Mouse (Mus musculus) neural tube, embryonic 11.5 days (tissue): ENCODE measurements at regions not wholly inside any gene's neighbourhood (a gene's known extent, or its start where the extent isn't known, plus 50 kb on each side); places are given as distances from the start of the nearest gene placed in this dataset.

Experiments
- ATAC-seq: fragments of 200-750 bp; cut with Nextera tagmentation; 2 replicates; pipeline ENCODE4 v1.8.0; 2017; ENCODE audit warnings: moderate number of reproducible peaks, mild to moderate bottlenecking, moderate TSS enrichment, moderate library complexity; ENCODE audit not compliant: insufficient read depth, low FRiP score, low TSS enrichment
- DNase-seq: peaks from one replicate; pipeline ENCODE4 v3.0.0-alpha.2; 2015; ENCODE audit warnings: low spot score
- H3K27ac ChIP-seq: fragments of 300-500 bp; sonication (generic); 2 replicates; pipeline ENCODE4 v1.5.1; 2014; ENCODE audit warnings: low read depth, mild to moderate bottlenecking, low read length
- H3K27me3 ChIP-seq: fragments of 300-500 bp; sonication (generic); 2 replicates; pipeline ENCODE4 v1.6.1; 2014; ENCODE audit warnings: mild to moderate bottlenecking, low read length, mixed read lengths; ENCODE audit not compliant: control insufficient read depth, insufficient read depth
- H3K36me3 ChIP-seq: fragments of 300-500 bp; sonication (generic); 2 replicates; pipeline ENCODE4 v1.6.1; 2014; ENCODE audit warnings: mild to moderate bottlenecking, low read length, moderate library complexity, mixed read lengths; ENCODE audit not compliant: control insufficient read depth, insufficient read depth
- H3K4me1 ChIP-seq: fragments of 300-500 bp; sonication (generic); 2 replicates; pipeline ENCODE4 v1.6.1; 2014; ENCODE audit warnings: low read length, mixed read lengths; ENCODE audit not compliant: control insufficient read depth, insufficient read depth
- H3K4me2 ChIP-seq: fragments of 300-500 bp; sonication (generic); 2 replicates; pipeline ENCODE4 v1.6.1; 2014; ENCODE audit warnings: low read depth, mild to moderate bottlenecking, moderate library complexity
- H3K4me3 ChIP-seq: fragments of 300-500 bp; sonication (generic); 2 replicates; pipeline ENCODE4 v1.5.1; 2014; ENCODE audit warnings: low read depth, low read length
- H3K9ac ChIP-seq: fragments of 300-500 bp; sonication (generic); 2 replicates; pipeline ENCODE4 v1.6.1; 2014; ENCODE audit warnings: mild to moderate bottlenecking, low read length
- H3K9me3 ChIP-seq: fragments of 300-500 bp; sonication (generic); 2 replicates; pipeline ENCODE4 v1.6.1; 2016; ENCODE audit warnings: low read length; ENCODE audit not compliant: control insufficient read depth
- WGBS: fragments of 180-500 bp; shearing (Covaris S2); extraction: QIAGEN DNeasy Blood & Tissue Kit; methylation state at CpG from one replicate; pipeline ENCODE4 v1.1.7; 2014; 5-methylcytosine and 5-hydroxymethylcytosine counted together

GRCm38 (mm10) chr1:185850590-185850989 lies 266.5 kb downstream of the Lyplal1 start:
- Histone ChIP-seq H3K36me3 (no peaks in the 10 kb centered on the region), H3K27ac (no peak overlapping the region), H3K4me2 (no peak overlapping the region), H3K9me3 (no peaks in the 10 kb centered on the region), H3K4me1 (no peaks in the 10 kb centered on the region), H3K9ac (no peak overlapping the region), H3K27me3 (no peaks in the 10 kb centered on the region), H3K4me3 (no peak overlapping the region)
- ATAC-seq (no peak), DNase-seq (no peak)

GRCm38 (mm10) chr1:185851262-185851893 lies 265.7 kb downstream of the Lyplal1 start:
- H3K4me2 ChIP-seq: no peak overlapping the region
- no peaks in the 10 kb centered on the region for H3K4me1 ChIP-seq
- no peak overlapping the region for H3K4me3 ChIP-seq
- no peaks in the 10 kb centered on the region for H3K9me3 ChIP-seq
- DNase-seq: no peak
- no peak overlapping the region for H3K27ac ChIP-seq
- H3K27me3 ChIP-seq: no peaks in the 10 kb centered on the region
- 41% methylated on average over 5 of the region's 5 CpGs for WGBS
- no peak overlapping the region for H3K9ac ChIP-seq
- no peak for ATAC-seq
- no peaks in the 10 kb centered on the region for H3K36me3 ChIP-seq

GRCm38 (mm10) chr1:185861692-185862091 lies 255.4 kb downstream of the Lyplal1 start:
- no peaks in the 10 kb centered on the region for H3K4me1 ChIP-seq
- no peak for ATAC-seq
- no peak overlapping the region for H3K4me2 ChIP-seq
- no peaks in the 10 kb centered on the region for H3K9me3 ChIP-seq
- no peak for DNase-seq
- WGBS: 91% methylated on average over 4 of the region's 4 CpGs
- H3K27ac ChIP-seq: no peak overlapping the region
- no peaks in the 10 kb centered on the region for H3K27me3 ChIP-seq
- H3K36me3 ChIP-seq: no peaks in the 10 kb centered on the region
- no peak overlapping the region for H3K9ac ChIP-seq
- H3K4me3 ChIP-seq: no peak overlapping the region

GRCm38 (mm10) chr1:185865945-185866344 lies 251.2 kb downstream of the Lyplal1 start:
- WGBS: 79% methylated on average over 11 of the region's 11 CpGs
- no peak overlapping the region for H3K4me3 ChIP-seq

GRCm38 (mm10) chr1:185866612-185867011 lies 250.5 kb downstream of the Lyplal1 start:
- Histone ChIP-seq H3K4me3 (no peak overlapping the region), H3K27me3 (no peaks in the 10 kb centered on the region), H3K9ac (no peak overlapping the region), H3K4me2 (no peak overlapping the region), H3K27ac (no peak overlapping the region), H3K4me1 (no peaks in the 10 kb centered on the region), H3K9me3 (no peaks in the 10 kb centered on the region), H3K36me3 (no peaks in the 10 kb centered on the region)
- ATAC-seq: no peak
- DNase-seq: no peak
- WGBS: 86% methylated on average over 6 of the region's 6 CpGs

More at GRCm38 (mm10) chr1:185865945-185866344, 251.2 kb downstream of the Lyplal1 start:
- no peak for ATAC-seq
- no peaks in the 10 kb centered on the region for H3K27me3 ChIP-seq
- H3K36me3 ChIP-seq: no peaks in the 10 kb centered on the region
- no peaks in the 10 kb centered on the region for H3K9me3 ChIP-seq
- DNase-seq: no peak
- H3K27ac ChIP-seq: no peak overlapping the region
- no peak overlapping the region for H3K9ac ChIP-seq
- H3K4me2 ChIP-seq: no peak overlapping the region
- no peaks in the 10 kb centered on the region for H3K4me1 ChIP-seq

- no peaks in the 10 kb centered on the region for H3K4me1 ChIP-seq
- H3K36me3 ChIP-seq: no peaks in the 10 kb centered on the region
- H3K9ac ChIP-seq: no peak overlapping the region
- WGBS: 93% methylated on average over 4 of the region's 4 CpGs
- H3K4me2 ChIP-seq: no peak overlapping the region
- no peak overlapping the region for H3K27ac ChIP-seq
- DNase-seq (no peak), ATAC-seq (no peak)
- H3K4me3 ChIP-seq: no peak overlapping the region
- no peaks in the 10 kb centered on the region for H3K9me3 ChIP-seq
- H3K27me3 ChIP-seq: no peaks in the 10 kb centered on the region
Observed at GRCm38 (mm10) chr1:185867018-185867417, 250.1 kb downstream of the Lyplal1 start.

GRCm38 (mm10) chr1:185868721-185869120 lies 248.4 kb downstream of the Lyplal1 start:
- H3K4me1 ChIP-seq: no peaks in the 10 kb centered on the region
- no peaks in the 10 kb centered on the region for H3K9me3 ChIP-seq
- no peaks in the 10 kb centered on the region for H3K27me3 ChIP-seq
- no peaks in the 10 kb centered on the region for H3K36me3 ChIP-seq
- H3K4me3 ChIP-seq: no peak overlapping the region
- DNase-seq: no peak
- no peak overlapping the region for H3K4me2 ChIP-seq
- no peak overlapping the region for H3K9ac ChIP-seq
- no peak for ATAC-seq
- 84% methylated on average over 4 of the region's 4 CpGs for WGBS
- H3K27ac ChIP-seq: no peak overlapping the region

- Histone ChIP-seq H3K9me3 (no peaks in the 10 kb centered on the region), H3K27ac (no peak overlapping the region), H3K4me3 (no peak overlapping the region), H3K9ac (no peak overlapping the region), H3K4me2 (no peak overlapping the region), H3K27me3 (no peaks in the 10 kb centered on the region), H3K36me3 (no peaks in the 10 kb centered on the region), H3K4me1 (no peaks in the 10 kb centered on the region)
- DNase-seq (no peak), ATAC-seq (no peak)
- 91% methylated on average over 1 of the region's 1 CpGs for WGBS
Observed at GRCm38 (mm10) chr1:185887031-185887430, 230.1 kb downstream of the Lyplal1 start.

GRCm38 (mm10) chr1:185891814-185892213 lies 225.3 kb downstream of the Lyplal1 start:
- WGBS: 58% methylated on average over 4 of the region's 4 CpGs
- no peak overlapping the region for H3K4me2 ChIP-seq
- H3K4me3 ChIP-seq: no peak overlapping the region
- H3K27me3 ChIP-seq: no peaks in the 10 kb centered on the region
- no peak overlapping the region for H3K27ac ChIP-seq
- H3K9ac ChIP-seq: no peak overlapping the region
- no peaks in the 10 kb centered on the region for H3K4me1 ChIP-seq
- DNase-seq (no peak), ATAC-seq (no peak)
- H3K36me3 ChIP-seq: no peaks in the 10 kb centered on the region
- no peaks in the 10 kb centered on the region for H3K9me3 ChIP-seq
